Mouse (Mus musculus) retina, postnatal 1 day (tissue): ENCODE data around the gene Pex14.
A peak's percentile ranks its signal among the peaks of the same experiment; 100 is the strongest.
"Not testable (repeated sequence)": the region's sequence is repeated elsewhere in the genome, so short reads cannot be mapped to it uniquely, and the experiment has no call there.

Source experiments
- DNase-seq: peaks from one replicate; pipeline ENCODE4 v3.0.0-alpha.2; 2012

Gene Pex14

DNA sequence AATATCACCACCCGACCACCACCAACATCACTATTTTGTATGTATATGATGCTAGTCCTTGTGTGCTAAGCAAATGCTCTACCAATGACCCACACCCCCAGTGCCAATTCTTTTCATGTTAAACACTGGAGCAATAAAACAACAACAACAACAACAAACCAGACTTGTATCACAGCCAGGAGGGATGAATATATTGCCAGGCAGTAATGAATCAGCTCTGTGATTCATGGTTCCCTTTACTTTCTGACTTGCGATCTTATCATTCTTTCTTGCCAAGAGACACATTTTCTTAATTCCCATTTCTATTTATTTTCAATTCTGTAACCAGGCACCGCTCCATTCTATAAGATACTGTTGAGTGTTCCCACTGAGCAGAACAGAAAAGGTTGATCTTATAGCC is 1.8 kb upstream of the Pex14 start:
- no peak for DNase-seq

- not testable (repeated sequence) for DNase-seq
These were observed 773 bp upstream of the Pex14 start for GRCm38 (mm10) chr4:149100449-149100848.

DNA sequence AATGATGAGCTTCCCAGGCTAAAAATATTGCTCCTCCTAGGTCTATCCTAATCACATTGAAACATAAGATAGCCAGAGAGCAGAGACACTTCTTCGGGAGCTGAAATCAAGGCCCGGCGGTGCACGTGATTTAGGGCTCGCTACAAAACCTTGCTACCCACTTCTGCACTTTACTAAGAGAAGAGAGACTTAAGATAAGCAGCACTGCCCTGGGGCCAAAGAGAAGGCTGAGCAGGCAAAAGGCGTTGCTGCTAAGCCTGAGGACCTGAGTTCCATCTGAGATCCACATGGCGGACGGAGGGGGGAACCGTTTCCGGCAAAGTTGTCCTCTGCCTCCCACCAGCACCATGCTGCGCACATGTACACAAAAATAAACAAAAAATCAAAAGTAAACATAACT is 1.1 kb downstream of the Pex14 start:
- no peak for DNase-seq

DNA sequence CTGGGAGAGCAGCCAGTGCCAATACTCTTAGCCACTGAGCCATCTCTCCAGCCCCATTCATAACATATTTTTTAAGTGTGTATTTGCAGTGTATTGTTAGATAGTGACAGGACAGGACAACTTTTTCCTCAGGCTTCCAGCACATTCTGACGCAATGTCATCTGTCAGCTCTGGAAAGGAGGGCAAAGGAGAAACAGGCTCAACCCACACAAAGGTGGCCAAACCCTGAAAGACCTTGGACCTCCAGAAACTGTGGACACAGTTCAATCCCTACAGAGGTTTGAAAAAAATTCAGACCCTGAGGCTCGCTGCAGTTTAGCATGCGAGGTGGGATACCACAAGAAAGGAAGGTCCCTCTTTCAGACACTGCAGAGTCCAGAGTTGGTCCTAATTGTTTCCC is 1.7 kb downstream of the Pex14 start:
- DNase-seq, result no peak

DNA sequence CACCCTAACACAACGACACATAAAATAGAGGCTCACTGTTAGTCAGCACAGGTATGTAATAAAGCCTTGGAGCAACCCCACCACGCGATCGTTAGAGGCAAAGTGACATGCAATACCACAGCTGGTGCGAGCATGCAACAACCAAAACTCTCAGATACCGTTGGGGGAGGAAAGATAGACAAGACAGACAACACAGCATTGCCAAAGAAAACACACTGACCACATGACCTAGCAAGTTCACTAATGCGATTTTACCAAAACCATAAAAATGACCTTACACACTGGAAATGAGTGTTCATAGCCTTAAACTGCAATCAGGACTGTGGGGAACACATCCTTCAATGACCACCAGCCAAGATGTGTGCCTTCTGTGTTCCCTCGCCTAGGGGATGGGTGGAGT is 8.3 kb downstream of the Pex14 start:
- DNase-seq, result no peak

DNA sequence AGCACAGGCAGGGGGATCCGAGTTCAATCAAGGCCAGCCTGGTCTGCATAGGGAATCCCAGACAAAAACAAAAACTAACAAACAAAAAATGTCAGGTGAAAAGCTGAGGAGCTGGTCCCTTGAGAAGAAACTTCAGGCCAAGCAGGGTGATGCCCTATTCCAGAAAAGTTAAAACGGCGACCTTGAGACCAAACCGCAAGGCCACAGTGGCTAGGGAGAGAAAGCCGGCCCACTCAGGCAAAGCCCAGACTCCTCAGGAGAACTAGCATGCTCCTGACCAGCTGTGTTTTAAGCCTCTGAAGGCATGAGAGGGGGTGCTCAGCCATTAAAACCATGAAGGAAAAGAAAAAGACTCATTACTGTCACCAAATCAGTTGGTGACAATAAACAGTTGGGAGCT is 14.3 kb downstream of the Pex14 start:
- no peak for DNase-seq

GRCm38 (mm10) chr4:149081528-149081927 is 18.1 kb downstream of the Pex14 start:
- peak; percentile 39 for DNase-seq

DNA sequence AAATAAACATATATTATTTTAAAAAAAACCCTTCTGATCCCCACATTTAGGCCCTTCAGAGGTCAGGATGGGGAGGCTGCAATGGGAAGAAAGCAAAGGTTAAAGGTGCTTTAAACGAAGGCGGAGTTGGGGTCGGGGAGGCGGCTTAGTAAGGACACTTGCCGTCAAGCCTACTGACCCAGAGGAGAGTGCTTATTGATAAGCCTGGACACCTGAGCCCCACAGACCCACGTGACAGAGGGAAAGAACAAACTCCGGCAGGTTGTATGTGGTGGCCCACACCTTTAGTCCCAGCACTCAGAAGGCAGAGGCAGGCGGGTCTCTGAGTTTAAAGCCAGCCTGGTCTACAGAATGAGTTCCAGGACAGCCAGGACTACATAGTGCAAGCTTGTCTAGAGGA is 19.6 kb downstream of the Pex14 start:
- no peak for DNase-seq

DNA sequence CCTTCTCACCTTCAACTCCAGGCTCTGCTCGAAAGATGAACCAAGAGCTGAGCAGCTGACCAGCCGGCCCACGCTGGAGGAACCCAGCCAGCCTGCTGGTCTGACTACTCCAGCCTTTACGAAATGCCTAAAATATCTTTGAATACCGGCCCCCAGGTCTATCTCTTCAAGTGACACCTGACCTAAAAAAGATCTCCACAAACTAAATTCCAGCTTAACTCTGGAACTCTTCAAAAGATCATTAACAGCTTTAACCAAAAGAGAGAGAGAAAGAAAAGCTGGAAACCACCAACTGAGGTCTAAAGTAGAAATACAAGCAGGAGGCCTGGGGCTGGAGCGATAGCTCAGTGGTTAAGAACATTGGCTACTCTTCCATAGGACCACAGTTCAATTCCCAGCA is 20.0 kb downstream of the Pex14 start:
- DNase-seq, result no peak

GRCm38 (mm10) chr4:149078261-149078660 is 21.4 kb downstream of the Pex14 start:
- DNase-seq, result no peak

GRCm38 (mm10) chr4:149075871-149076575 is 23.7 kb downstream of the Pex14 start:
- peak; percentile 89 for DNase-seq

DNA sequence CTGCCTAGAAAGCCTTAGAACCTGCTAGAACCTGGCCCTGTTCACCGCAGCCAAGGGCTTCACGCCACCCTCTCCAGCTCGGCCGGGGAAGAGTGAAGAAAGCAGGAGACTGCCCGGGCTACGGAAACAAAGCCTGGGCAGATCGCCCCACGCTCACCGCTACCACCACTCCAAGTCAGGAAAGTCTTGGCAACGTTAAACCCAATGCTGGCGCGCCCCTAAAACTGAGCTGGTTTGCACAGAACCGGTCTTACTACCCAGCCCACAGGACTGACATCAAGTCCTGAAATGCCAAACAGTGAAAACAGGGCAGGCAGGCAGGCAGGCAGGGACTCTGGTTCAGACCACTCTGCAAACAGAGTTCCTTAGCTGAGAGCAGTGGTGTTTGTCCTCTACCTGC is 24.6 kb downstream of the Pex14 start:
- DNase-seq, result no peak

- peak; percentile 58 for DNase-seq
These were observed 32.8 kb downstream of the Pex14 start for GRCm38 (mm10) chr4:149066672-149067551.

DNA sequence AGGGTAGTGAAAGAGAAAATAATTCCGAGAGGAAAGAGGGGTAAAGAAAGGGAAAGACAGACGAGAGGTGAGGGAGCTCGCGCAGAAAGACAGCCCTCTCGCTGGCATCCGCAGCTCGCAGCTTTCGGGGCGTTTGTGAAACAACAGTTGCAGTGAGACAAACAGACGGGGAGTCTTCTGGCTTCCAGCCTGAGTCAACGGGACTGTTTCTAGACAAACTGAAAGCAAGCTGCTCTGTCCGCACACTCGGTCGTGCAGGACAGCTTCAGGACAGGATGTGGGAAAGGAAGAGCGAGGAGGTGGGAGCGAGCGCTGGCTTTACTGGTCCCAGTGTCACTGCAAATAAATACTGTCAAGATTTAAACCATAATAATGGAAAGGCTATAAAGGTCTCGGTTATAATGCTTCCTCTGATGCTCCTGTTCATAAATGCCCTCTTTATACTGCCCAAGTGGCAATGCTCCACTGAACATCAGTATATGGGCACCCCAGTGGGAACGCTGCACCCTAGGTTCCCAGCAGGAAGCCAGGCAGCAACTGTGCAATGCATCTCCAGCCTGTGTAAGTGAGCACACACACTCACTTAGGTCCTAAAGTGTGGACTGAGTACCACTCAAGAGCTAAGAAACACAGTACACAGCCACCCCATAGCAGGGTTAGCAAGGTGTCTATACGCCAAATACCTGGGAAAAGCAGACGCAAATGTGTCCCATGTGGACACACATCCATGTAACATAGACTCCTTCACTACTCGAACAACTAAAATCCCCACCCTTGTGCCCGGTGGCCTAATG is 35.4 kb downstream of the Pex14 start:
- DNase-seq, result no peak

GRCm38 (mm10) chr4:149062406-149063318 is 37.0 kb downstream of the Pex14 start:
- DNase-seq, result no peak

DNA sequence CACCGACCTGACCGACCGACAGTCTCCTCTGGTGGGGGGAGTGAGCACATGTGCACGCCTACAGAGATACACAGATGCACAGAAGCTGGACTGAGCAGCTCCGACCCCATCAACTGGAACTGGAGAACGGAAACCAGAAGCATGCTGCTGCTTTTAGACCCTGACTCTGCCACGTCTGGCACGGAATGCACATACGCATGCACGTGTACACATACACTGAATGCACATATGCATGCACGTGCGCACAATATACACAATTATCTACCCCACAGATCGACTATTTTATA is 38.3 kb downstream of the Pex14 start:
- no peak for DNase-seq

- DNase-seq, result peak; percentile 69
These were observed 38.9 kb downstream of the Pex14 start for GRCm38 (mm10) chr4:149060621-149061431.

- no peak for DNase-seq
These were observed 40.0 kb downstream of the Pex14 start for GRCm38 (mm10) chr4:149059713-149060112.

DNA sequence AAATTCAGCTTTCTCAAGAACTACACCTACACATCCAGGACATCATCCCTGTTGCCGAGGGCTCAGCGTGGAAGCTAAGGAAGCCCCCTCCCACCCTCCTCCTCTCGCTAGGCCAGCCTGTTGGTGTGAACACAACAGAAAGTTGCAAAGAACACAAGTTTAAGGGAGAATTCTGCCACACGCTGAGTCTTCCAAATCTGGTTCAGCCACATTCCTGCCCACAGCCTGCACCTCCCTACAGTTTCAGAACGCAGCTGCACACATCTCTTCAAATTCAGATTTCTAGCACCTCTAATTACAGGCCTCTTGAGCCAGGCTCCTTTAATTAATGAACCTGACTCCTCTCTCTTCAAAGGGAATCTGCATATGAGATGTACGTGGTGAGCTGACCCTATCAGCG is 41.4 kb downstream of the Pex14 start:
- no peak for DNase-seq

- no peak for DNase-seq
These were observed 42.2 kb downstream of the Pex14 start for GRCm38 (mm10) chr4:149057470-149057869.

DNA sequence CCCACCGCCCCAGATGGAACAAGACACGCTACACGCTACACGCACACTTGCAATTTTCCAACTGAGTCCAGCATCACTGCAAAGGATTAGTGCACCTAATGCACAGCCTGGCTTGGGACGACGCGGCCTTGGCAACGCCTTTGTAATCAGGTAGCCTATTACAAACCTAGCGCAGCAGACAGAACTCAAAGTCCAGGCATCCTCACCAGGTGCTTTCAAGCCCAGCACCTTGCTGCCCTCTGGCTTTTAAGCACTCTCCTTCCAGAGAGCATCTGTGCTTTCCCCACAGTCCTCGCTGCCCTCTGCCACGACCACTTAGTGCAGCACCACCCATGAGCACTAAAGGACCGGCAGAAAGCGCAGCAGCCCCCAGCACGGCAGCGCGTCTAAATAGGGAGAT is 42.7 kb downstream of the Pex14 start:
- DNase-seq, result no peak

DNA sequence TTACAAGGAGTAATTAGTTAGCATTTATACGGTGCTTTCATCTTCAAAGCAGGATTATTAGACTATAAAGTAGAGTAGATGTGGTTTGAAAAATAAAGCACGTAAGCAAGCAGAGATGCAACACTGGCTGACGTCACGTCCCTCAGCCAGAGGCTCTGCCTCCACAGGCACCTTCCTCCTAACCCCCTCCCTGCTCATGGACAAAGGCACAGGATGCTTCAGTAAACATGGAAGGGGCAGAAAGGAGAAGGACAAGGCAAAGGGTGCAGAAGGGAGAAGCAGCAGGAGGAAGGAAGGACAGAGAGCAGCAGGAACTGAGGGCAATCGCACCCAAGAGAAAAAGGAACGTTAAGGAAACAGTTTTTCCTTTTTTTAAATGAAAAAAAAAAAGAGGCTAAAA is 43.8 kb downstream of the Pex14 start:
- DNase-seq, result no peak
